Mouse (Mus musculus) embryonic stem cell, embryonic (primary cell): ENCODE results near the gene Lyrm9.

ENCODE experiments used
- CTCF ChIA-PET, 4 experiments: fragments of 300-600 bp in 2 of 4; fragments of 350-600 bp in 2 of 4; sonication (Branson Sonifier 250); formaldehyde crosslinking; loops; one replicate each; lab custom pipeline; 2022; ENCODE audit warnings: inconsistent platforms in 2 of 4; lab: Charles Lee
- POLR2A ChIA-PET, 4 experiments: fragments of 300-600 bp in 2 of 4; fragments of 350-600 bp in 2 of 4; sonication (Branson Sonifier 250); formaldehyde crosslinking; loops; one replicate each; lab custom pipeline; 2022; ENCODE audit warnings: antibody characterized with exemption in 4 of 4, inconsistent platforms in 1 of 4; lab: Charles Lee

Gene Lyrm9

DNA sequence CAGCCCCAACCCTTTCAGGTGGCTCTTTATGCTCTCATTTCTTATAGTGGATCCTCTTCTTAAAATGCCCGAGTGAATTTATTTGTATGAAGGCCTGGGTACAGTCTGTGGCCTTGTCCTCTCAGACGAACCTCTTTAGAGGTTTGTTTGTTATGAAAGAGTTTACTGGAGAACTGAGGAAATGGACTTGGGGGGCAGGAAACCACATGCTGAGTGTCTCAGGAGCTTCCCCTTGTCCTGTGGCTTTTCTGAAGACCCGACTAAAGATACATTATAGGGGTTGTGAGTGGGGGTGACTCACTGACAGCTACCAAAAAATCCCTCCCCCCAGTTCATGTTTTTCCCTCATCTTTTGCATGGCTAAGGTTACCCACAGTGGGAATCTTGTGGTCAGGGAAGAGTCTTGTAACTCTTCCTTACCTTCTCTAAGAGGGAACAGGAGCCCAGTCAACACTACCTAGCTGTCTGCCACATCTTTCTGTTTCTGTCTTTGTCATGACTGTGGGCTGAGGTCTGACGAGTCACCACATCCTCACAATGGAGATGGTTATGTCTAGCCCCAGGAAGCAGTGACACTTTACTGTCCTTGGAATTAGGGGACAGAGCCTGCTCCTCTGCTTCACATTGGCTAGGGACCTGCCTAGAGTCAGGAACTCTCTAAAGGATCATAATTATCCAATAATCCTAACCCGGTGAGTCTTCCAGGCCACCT, 38.3 kb downstream of the Lyrm9 start:
- POLR2A ChIA-PET, result no interaction called here
- CTCF ChIA-PET, result interaction anchor here in 2 of 4 experiments (0.5 to 0.7 kb wide), 2 partner anchors 58 to 184 kb away, joined by 3 to 4 read pairs; no protein-coding TSS in a partner anchor

GRCm38 (mm10) chr11:78865314-78865713, 38.9 kb downstream of the Lyrm9 start:
- CTCF ChIA-PET, result interaction anchor here in 3 of 4 experiments (0.5 to 4.3 kb wide), 4 partner anchors 58 to 184 kb away, joined by 3 to 24 read pairs (median 4); no protein-coding TSS in a partner anchor
- POLR2A ChIA-PET, result no interaction called here

- CTCF ChIA-PET, result interaction anchor here in 2 of 4 experiments (2.1 to 4.3 kb wide), 2 partner anchors 90 kb away, joined by 9 to 24 read pairs; no protein-coding TSS in a partner anchor
- POLR2A ChIA-PET, result no interaction called here
These were observed 40.1 kb downstream of the Lyrm9 start for GRCm38 (mm10) chr11:78866486-78866885.

DNA sequence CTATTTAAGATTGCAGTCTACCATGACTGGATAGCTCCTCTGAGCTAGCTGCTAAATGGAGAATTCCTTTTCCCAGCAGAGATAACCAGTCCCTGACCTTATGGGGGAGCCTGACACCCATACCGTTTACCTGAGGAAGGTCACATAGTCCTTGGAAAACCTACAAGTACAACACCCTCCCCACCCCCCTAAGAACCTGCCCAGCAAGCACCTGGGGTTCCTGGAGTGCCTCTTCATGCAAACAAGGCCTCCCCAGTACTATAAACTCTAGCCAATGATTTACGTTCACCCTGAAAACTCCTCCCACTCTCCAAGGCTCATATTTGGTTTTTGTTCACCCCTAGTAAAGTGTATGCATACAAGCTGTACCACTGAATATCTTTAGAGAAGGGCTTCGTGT, 41.3 kb downstream of the Lyrm9 start:
- POLR2A ChIA-PET, result interaction anchor here in 2 of 4 experiments (0.7 to 1.3 kb wide), 2 partner anchors 85 to 331 kb away, joined by 3 read pairs; no protein-coding TSS in a partner anchor
- CTCF ChIA-PET, result interaction anchor here in 2 of 4 experiments (2.1 to 4.3 kb wide), 2 partner anchors 89 kb away, joined by 9 to 24 read pairs; no protein-coding TSS in a partner anchor

GRCm38 (mm10) chr11:78869205-78869604, 42.8 kb downstream of the Lyrm9 start:
- ChIA-PET CTCF (interaction anchor here in 2 of 4 experiments (0.9 to 4.3 kb wide), 2 partner anchors 87 kb away, joined by 3 to 24 read pairs; no protein-coding TSS in a partner anchor), POLR2A (interaction anchor here in 1 of 4 experiments (1.2 kb wide), 1 partner anchor 127 kb away, joined by 4 read pairs; no protein-coding TSS in a partner anchor)

DNA sequence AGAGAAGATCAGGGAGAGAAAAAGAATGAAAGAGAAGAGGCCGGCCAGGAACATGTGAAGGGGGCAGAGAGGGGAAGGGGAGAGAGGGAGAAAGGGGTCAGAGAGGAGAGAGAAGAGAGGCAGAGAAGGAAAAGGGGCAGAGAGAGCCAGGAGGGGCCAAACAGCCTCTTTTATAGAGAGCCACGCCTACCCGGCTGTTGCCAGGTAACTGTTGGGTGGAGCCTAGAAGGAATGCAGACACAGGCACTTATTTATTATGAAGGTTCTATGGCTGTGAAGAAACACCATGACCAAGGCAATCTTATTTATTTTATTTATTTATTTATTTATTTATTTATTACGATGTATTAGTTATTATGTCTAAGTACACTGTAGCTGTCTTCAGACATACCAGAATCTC, 44.5 kb downstream of the Lyrm9 start:
- ChIA-PET CTCF (interaction anchor here in 2 of 4 experiments (1.2 to 1.3 kb wide), 2 partner anchors 85 kb away, joined by 3 read pairs; no protein-coding TSS in a partner anchor), POLR2A (interaction anchor here in 1 of 4 experiments (0.7 to 2.8 kb wide), 2 partner anchors 11 to 285 kb away, joined by 3 to 7 read pairs; no protein-coding TSS in a partner anchor)

DNA sequence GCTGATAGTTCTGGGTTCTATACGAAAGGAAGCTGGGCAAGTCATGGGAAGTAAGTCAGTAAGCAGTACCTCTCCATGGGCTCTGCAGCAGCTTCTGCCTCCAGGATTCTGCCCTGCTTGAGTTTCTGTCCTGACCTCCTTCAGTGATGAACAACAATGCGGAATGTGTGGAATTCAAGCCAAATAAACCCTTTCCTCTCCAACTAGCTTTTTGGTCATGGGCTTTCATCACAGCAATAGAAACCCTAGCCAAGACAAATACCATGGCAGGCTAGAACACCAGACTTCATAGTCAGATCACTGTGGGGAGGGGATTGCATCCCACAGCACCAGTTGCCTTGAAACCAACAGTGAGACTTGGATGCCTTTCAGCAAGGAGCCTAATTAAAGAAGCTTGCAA, 46.4 kb downstream of the Lyrm9 start:
- ChIA-PET POLR2A (interaction anchor here in 1 of 4 experiments (0.7 kb wide), 1 partner anchor 52 kb away, joined by 3 read pairs; no protein-coding TSS in a partner anchor), CTCF (interaction anchor here in 1 of 4 experiments (0.9 kb wide), 1 partner anchor 351 kb away, joined by 3 read pairs; no protein-coding TSS in a partner anchor)

DNA sequence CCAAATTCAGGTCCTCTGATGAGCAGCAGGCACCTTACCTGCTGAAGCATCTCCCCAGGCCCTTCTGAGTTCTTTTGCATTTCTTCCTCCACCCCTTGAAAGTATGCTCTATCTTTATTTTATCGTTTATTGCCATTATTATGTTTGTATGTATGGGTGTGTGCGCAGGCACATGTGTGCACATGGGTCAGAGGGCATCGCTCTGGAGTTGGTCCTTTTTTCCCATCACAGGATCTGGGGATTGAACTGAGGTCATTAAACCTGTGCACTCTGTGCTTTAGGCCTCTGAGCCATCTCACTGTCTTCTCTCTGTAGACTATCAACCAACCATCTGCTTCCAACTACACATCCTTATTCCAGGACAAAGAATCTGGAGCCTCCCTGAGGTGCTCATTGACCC, 53.3 kb downstream of the Lyrm9 start:
- ChIA-PET CTCF (no interaction called here), POLR2A (no interaction called here)

DNA sequence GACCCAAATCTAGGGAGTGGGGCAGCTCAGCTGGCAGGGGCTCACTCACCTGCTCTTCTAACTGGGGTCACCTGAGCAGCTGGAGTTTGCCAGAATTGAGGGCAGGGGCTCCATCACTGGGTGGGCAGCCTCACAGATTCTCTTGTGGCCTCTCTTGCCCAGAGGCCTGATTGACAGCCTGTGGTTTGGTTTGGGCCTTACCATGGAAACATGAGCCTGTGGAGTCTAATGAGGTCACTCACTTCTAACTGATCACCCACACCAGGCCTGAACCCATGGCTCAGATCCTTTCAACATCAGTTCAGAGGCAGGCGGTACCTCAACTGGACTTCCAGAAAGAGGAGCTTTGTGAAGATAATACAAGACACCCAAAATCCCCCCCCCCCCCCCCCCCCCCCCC, 60.3 kb downstream of the Lyrm9 start:
- POLR2A ChIA-PET, result interaction anchor here in 3 of 4 experiments (0.6 to 1.2 kb wide), 4 partner anchors 9 to 920 kb away, joined by 3 read pairs; partner anchors contain the start of gene Nos2 (in 1 of the 3)
- CTCF ChIA-PET, result interaction anchor here in 3 of 4 experiments (0.7 to 1.6 kb wide), 7 partner anchors 10 to 430 kb away, joined by 3 to 7 read pairs (median 5); no protein-coding TSS in a partner anchor

- CTCF ChIA-PET, result interaction anchor here (0.5 to 1.6 kb wide), 7 partner anchors 9 to 1122 kb away, joined by 3 to 7 read pairs (median 4); no protein-coding TSS in a partner anchor
- POLR2A ChIA-PET, result interaction anchor here in 1 of 4 experiments (0.6 to 1.2 kb wide), 2 partner anchors 9 to 919 kb away, joined by 3 read pairs; no protein-coding TSS in a partner anchor
These were observed 61.0 kb downstream of the Lyrm9 start for GRCm38 (mm10) chr11:78887102-78887971.

GRCm38 (mm10) chr11:78889156-78889555, 62.8 kb downstream of the Lyrm9 start:
- POLR2A ChIA-PET, result no interaction called here

More at GRCm38 (mm10) chr11:78889156-78889555, 62.8 kb downstream of the Lyrm9 start:
- CTCF ChIA-PET, result interaction anchor here in 1 of 4 experiments (1.4 kb wide), 1 partner anchor 34 kb away, joined by 5 read pairs; no protein-coding TSS in a partner anchor
